Mouse (Mus musculus): ENCODE measurements around the gene Brip1. TPM values are rescaled to one million over a fixed set of nuclear protein-coding genes. Genes with fewer than 3 reads are reported as not detected.
"Not testable (repeated sequence)": the region's sequence is repeated elsewhere in the genome, so short reads cannot be mapped to it uniquely, and the experiment has no call there.

The Brip1 gene
- 20.1 and 23.4 TPM in 2 replicates for total RNA-seq (2014; fragmentation: Nextera tagmentation)
- 22.7 and 31.8 TPM in 2 replicates for total RNA-seq (2017)

DNA sequence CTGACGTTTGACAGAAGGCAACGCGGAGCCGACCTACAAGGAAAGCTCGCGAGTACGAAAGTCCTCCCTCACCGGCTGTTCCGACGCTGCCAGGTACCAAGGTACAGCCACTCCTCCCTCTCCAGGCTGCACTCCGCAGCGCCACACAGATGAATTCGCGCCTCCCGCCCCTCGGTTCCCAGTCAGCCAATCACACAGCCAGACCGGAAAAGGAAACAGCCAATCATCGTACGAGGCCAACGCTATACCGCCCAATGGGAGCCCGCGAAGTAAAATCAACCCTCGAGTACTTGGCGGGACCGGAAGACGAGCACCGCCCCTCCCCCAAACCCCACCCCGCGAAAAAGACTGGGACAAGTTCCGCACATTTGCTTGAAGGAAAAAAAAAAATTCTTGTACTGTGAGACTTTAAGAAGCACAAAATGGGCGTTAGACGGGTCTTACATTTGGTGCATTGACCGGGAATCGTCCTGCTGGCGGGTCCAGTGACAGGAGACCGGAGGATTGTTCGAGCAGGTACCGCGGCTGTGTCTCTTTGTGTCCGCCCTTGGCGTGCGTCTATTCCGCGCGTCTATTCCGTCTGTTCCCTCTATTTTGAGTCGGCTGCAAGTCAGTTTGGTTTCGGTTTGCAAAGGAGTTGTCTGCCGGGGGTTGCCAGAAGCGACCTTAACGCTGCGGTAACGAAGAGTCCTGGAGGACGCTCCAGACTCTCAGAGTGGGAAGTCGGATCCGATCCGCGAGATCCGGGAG, at the start of gene Brip1:
Brip1 (minus strand) TSS at position 157 of the 750 bp plus-strand sequence.
- ATAC-seq (replicated peaks; ENCODE audit: poor library complexity, severe bottlenecking) = peak; percentile 97

DNA sequence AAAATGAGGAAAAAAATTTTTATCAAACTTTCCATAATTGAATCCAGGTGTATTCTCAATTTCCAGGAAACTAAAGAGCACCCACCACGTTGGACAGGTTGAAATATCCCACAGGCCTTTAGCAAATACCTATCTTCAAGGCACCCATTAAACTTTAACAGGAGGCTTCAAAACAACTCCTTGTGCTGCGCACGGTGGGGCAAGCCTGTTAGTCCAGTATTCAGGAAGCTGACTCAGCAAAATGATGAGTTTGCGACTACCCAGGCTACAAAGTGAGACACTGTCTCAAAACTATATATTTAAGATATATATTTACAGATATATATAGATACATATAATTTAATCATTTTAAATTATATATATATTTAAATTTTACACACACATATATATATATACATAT, 31.5 kb upstream of the Brip1 start:
- no peak for ATAC-seq (replicated peaks; ENCODE audit: poor library complexity, severe bottlenecking)

DNA sequence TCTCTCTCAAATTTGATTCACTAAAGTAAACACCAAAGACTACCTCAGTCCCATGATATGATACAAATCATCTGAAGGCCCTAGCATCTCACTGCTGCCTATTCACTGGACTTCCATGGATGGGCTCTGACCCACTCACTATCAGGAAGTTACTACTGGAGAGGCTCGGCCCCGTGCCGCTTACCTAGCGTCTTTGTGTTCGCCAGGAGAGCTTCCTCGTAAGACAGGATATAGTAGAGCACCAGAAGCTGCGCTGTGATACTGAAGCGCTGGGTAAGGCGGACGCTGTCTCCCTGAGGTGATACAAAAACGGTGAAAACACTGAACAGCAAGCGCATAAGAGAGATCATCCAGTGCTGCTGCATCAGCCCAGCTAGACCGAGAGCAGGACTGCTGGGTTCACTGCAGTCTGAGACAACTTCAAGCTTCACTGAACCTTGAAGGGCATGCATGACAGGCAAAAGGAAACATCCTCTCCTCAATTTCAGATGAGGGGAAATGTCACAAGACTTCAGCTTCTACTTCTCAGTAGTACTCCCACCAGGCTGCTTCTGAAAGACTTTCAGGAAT, 30.9 kb upstream of the Brip1 start:
- no peak for ATAC-seq (replicated peaks; ENCODE audit: poor library complexity, severe bottlenecking)

DNA sequence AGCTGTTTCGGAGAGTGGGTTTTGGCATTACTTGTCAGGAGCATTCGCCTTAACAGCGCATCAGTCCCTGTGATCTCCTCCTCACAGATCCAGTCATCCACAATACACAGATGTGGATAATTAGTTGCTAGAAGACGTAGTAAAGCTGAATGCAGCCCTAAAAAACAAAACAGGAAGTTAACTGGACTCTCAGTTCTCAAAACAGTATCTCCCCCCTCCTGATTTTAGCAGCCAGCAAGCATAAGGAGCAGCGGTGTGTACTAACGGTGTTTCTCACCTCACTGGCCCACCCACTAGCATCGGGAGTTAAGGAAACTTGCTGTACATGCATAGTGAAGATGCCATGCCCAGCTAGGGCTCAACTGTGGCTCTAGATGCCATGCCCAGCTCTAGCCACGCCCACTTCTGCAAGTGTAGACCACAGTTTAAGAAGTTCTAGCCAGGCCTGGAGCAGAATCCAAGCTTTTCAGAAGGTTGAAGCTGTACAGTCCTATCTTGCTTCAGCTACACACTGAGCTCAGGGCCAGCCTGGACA, 25.7 kb upstream of the Brip1 start:
- ATAC-seq (replicated peaks; ENCODE audit: poor library complexity, severe bottlenecking) = peak; percentile 35; the same call in 1 of the 2 replicates

DNA sequence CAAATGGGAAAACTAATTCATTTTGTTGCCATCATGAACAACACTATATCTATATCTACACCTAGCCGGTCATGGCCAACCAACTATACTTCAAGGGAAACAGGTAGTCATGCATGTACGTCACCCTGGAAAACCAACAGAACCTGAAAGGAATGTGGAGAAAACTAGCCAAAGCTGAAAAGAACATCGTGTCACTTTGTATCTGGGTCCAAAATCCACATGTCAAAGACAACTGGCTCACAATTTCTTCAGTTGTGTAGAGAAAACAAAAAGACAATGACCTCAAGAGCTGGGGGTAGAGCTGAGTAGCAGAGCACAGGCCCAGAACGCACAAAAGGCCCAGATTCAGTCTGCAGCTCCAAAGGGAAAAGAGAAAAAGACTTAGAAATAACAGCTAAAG, 24.8 kb upstream of the Brip1 start:
- ATAC-seq (replicated peaks; ENCODE audit: poor library complexity, severe bottlenecking) = no peak

DNA sequence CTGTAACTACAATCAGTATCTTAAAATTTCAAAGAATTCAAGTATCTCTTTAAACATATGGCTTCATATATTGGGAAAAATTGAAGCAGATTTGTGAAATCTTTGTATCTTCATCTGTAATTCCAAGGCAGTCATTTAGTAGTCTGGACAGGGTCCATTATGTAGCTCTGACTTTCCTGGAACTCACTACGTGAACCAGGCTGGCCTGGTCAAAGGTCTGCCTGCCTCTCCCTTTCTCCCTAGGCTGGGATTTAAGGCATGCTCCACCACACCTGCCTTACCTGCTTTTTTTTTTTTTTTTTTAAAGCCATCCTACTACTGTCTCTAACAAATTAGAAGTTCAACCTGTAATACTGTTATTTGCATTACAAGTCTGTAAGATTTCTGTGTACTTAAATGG, 10.8 kb upstream of the Brip1 start:
- ATAC-seq (replicated peaks; ENCODE audit: poor library complexity, severe bottlenecking) = no peak

DNA sequence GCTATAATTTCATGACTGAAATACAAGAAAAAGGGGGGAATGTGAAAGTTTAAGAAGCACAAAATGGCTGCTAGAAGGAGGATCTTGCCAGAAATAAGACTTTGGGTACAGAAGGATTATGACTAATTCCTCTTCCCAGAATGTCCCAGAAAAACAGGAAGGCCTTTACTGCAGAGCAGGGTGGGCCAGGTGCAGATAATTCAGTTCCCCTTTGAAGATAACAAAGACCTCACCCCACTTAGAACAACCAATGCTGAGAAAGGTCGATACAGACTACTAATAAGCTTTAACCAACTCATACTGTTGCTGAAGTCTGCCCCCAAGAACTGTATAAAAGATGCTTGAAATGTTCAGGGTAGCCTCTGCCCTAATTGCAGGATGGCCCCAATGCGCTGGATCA, 8.1 kb upstream of the Brip1 start:
- no peak for ATAC-seq (replicated peaks; ENCODE audit: poor library complexity, severe bottlenecking)

DNA sequence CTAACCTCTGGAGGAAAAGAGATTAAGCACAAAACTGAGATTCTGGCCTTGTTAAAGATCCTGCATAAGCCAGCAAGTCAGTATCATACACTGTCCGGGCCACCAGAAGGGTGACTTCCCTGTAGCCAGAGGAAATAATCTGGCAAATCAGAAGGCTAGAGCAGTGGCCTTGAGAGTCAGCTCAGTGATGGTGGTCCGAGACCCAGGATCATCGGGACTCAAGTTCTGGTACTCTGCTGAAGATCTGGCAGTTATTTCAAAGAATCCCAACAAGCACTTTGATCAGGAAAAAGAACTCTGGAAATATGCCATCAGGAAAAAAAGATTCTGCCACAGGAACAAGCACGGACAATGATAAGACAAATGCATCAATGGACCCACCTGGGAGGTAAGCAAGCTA, 4.9 kb upstream of the Brip1 start:
- ATAC-seq (replicated peaks; ENCODE audit: poor library complexity, severe bottlenecking) = no peak

DNA sequence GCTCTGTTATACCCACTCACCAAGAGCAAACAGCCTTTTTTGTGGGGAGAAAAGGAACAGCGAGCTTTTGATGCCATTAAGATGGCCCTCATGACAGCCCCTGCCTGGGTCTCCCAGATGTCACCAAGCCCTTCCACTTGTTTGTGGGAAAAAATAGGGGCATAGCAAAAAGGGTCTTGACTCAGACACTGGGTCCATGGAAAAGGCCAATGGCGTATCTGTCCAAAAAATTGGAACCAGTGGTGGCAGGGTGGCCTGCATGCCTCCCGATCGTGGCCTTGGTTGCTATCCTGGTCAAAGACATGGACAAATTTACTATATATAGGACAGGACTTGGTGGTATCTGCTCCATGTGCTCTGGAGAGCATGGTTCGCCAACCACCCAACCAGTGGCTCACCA, 4.0 kb upstream of the Brip1 start:
- no peak for ATAC-seq (replicated peaks; ENCODE audit: poor library complexity, severe bottlenecking)

DNA sequence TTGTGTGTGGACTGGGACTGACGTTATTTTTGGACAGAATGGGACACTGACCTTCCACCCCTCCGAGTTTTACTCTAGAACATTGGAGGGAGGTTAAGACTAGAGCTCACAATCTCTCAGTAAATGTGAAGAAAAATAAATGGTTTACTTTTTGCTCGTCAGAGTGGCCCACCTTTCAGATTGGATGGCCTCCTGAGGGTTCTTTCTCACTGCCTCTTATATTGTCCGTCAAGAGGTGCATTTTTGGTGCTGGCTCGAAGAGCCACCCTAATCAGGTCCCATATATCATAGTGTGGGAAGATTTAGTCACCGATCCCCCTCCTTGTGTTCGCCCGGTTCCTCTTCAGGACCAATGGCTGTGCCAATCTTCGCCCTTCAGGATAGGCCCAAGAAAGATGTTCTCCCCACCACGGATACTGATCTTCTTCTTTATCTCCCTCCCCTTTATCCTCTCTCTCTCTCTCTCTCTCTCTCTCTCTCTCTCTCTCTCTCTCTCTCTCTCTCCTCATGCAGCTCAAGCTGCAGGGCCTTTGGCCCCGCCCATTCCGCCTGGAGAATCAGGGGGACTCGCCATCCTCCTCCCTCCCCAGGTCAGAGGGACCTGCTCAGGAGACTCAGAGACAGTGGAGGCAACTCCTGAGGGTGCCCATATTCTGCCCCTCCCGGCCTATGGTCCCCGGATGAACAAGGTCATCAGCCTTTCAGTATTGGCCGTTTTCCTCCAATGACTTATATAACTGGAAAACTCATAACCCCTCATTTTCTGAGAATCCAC, 1.1 kb upstream of the Brip1 start:
- 0 out of 2 replicates have a peak, but pooled peaks have one; percentile 9 for ATAC-seq (replicated peaks; ENCODE audit: poor library complexity, severe bottlenecking)

DNA sequence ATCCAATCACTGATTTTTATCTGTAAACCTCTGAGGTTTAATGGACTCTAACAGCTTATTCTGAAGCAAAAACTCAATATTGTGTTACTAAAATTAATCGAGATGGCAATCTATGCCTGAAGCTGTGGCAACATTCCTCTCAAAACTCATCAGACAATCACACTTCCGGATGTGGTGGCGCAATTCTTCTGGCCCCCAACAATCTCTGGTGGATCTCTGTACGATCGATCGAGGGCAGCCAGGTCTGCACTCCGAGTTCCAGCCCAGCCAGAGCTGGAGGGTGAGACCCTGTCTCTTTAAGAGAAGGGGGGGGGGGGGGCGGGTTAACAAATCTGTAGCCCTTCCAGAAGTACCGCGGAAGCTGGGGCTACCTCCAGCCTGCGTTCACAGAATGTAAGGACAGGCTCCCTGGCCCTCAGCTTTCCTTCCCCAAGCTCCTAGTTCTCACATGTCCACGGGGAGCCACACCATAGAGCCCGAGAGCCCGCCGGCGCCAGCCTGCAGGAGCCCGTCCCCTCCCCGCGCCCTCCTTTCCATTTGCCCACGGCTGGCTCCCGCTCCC, 452 bp downstream of the Brip1 start:
- peak; percentile 26 for ATAC-seq (replicated peaks; ENCODE audit: poor library complexity, severe bottlenecking)

DNA sequence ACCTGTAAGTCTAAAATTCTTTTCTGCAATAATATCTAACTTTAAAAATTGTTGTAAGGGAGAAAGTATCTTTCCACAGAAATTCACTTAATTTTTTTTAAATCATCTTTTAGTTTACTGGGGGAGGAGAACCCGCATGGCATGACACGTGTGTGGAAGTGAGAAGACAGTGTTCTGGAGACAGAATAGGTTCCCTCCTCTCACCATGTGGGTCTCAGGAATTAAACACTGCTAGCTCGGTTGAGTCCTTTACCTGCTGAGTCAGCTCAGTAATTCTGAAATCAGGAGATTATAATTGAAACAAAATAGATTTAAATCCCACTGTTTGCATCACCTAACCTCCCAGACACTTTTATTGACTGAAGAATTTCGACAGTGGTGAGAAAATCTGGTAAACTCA, 1.3 kb downstream of the Brip1 start:
- ATAC-seq (replicated peaks; ENCODE audit: poor library complexity, severe bottlenecking) = no peak

DNA sequence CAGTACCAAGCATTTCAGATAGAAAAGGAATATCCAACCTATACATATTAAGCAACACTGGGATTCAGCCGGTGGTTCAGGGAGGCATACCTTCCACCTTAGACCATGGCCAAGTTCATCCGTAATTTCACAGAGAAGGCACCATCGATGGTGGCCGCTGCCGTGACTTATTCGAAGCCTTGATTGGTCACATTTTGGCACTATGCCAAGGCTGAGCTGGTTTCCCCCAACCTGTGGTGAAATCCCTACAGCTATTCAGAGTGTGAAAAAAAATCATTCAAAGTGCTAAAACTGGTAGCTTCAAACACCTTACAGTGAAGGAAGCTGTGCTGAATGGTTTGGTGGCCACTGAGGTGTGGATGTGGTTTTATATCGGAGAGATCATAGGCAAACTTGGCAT, 15.8 kb downstream of the Brip1 start:
- ATAC-seq (replicated peaks; ENCODE audit: poor library complexity, severe bottlenecking) = not testable (repeated sequence)

DNA sequence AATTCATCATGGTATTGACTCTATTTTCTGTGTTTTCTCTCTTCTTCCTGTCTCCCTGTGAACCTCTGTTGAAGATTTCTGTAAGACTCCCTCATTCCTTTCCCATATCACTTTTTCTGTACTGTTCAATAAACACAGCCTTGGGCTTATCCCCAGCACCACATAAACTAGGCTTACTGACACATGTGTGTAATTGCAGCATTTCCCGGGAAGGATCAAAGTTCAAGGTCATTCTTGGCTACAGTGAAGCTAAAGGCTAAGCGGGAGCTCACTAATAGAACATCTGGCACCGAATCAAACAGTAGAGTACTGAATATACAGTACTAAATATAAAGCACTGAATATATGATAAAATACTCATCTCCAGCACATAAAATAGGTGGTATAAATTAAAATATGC, 25.2 kb downstream of the Brip1 start:
- ATAC-seq (replicated peaks; ENCODE audit: poor library complexity, severe bottlenecking) = no peak

DNA sequence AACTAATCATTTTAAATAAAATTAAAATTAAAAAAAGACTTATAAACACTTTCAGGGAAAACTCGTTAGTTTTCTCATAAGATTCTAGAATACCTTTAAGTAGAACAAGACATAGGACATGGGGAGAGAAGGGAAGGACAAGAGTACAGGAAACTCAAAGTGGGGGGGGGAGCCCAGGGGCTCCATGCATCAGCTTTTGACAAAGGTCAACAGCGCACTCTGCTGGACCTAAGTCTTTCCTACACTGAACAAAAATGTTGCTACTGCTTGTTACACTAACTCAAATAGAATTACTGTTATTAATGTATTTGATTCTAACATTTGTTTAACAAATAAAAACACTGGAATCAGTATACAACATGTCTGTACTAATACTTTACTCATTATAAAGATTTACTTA, 26.8 kb downstream of the Brip1 start:
- no peak for ATAC-seq (replicated peaks; ENCODE audit: poor library complexity, severe bottlenecking)

DNA sequence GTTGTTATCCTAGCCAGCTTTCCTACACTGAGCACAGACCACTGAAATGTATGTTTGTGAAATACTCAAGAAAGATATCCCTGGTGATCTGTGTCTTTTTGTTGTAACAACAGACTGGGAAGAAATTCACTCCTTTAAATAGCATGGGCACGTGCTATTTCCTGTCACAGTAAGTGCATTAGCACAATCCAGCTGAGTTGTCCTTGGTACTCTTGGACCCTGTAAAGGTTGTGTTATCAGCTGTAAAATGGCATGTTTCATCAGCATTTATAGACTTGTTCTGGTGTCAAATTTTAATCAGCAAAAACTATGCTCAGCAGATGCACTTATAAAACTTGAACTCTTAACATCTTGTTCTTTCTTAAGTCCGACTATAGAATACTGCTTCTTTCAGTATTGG, 30.2 kb downstream of the Brip1 start:
- no peak for ATAC-seq (replicated peaks; ENCODE audit: poor library complexity, severe bottlenecking)

DNA sequence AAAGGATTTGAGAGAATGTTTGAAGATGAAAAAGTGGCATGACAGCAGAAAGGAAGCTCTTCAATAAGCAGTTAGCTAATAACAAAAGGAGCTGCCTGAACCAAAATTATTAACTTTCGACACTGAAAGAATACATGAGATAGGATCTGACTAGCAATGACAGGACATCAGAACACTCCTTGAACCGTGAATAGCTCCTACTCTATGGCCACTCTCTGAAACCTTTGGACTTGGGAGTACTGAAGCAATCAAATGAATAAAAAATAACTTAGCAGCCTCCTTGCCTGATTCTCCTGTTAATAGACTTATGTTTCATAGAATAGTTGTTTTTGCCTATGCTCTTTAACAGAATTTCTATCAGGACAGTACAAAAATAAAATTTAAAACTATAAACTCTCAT, 40.7 kb downstream of the Brip1 start:
- ATAC-seq (replicated peaks; ENCODE audit: poor library complexity, severe bottlenecking) = no peak

DNA sequence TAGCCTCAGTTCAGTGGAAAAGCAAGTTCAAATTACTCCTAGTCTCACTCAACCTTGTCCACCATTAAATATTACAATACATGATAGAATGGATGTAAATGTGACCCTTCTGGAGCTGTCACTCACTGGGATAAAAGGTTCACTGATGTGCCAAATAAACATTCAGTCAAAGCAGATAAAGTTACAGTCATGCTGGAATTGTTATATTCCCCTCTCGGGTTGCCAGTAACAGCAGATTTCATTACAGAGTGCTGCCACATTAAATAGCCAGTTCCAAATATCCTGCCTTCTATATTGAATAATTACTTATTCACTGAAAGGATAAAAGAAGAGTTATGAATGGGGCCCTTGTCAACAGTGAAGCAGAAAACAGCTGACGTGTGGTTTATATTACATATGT, 42.0 kb downstream of the Brip1 start:
- no peak for ATAC-seq (replicated peaks; ENCODE audit: poor library complexity, severe bottlenecking)

DNA sequence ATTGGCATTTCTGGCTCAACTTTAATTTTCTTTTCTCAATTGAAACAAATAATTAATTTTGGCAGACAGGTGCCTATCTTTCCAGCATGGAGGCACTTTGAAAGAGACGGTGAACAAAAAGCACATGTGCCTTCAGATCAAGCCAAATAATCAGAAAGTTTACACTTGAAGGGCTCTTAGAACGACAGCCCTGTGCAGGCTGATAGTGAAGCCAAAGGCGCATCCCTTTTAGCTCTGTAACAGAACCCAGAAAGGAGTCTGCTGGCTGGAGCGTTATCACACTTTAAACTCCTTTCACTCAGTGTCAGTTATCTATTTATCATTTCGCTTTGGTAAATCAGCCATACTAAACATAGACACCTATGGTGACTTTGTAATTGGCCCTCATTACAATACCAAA, 45.4 kb downstream of the Brip1 start:
- ATAC-seq (replicated peaks; ENCODE audit: poor library complexity, severe bottlenecking) = no peak

DNA sequence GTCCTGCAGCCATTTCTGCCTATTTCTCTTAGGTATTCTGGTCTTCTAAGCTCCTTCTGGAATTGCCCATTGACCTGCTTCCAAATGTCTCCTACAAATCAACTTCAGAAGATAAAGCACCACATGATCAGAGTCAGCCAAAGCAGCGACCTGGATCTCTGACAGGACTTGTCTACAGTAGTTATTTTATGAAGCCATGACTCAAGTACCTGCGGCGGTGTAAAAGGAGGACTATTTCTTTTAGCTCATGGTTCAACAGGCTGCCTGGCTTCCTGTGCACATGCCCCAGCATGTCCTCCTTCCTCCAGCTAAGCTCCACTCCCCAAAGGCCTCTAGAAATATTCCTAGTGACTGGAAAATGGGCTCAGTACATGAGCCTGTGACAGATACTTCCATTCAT, 69.7 kb downstream of the Brip1 start:
- ATAC-seq (replicated peaks; ENCODE audit: poor library complexity, severe bottlenecking) = no peak

Measured in granulocyte monocyte progenitor cell, adult 5-6 weeks (primary cell).